Comparison of ENCODE assay signal across 9 mouse cellular contexts in the genomic region with DNA sequence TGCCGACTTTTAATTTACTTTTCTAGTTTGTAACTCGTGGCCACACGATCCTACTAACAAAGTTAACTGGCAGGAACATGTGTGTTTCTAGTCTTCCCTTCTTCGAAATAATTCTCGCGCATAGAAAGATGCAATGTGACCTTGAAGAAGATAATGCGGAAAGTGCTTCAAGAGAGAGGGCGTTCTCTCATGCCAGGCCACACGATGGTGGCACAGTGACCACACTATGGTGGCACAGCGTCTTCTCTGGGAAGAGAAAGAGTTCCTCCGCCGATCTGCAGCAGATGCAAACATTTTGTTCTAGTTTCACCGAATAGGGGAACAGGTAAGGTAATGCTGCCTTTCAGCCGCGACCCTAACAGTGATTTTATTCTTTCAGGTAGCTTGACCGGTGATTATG.
DNase-seq lines count a peak whose midpoint lies in the region; ATAC-seq and TF ChIP-seq lines count a peak whose summit lies in the region.
"Had no signal": no experiment of that assay in that cellular context is flagged by ENCODE, and none has a peak within 500 bp of the region (broad histone marks: within the 10 kb centered on the region; RNA-seq: fewer than 3 reads in every experiment).

No protein-coding gene starts in this region.

- intact Hi-C loops in heart, postnatal 25 days (cut with DNase I), result no loop called here

- no peak overlapping the region for H3K27ac ChIP-seq in heart, postnatal 0 days (ENCODE audit: low read depth)
- H3K27ac ChIP-seq in embryonic facial prominence, embryonic 10.5 days (replicated peaks), result no peak overlapping the region
- no peak overlapping the region for H3K27ac ChIP-seq in hindbrain, embryonic 14.5 days
- H3K27ac ChIP-seq in midbrain, embryonic 15.5 days, result no peak overlapping the region

- no peak for ATAC-seq in heart, postnatal 0 days (ENCODE audit: insufficient read depth, low read depth)
- no peak for ATAC-seq in hindbrain, embryonic 14.5 days (ENCODE audit: low FRiP score)
- ATAC-seq in midbrain, embryonic 15.5 days (replicated peaks), result peak; percentile 43

- peak overlapping the region; percentile 31 for H3K4me3 ChIP-seq in heart, postnatal 0 days (ENCODE audit: low read depth, low read length)
- H3K4me3 ChIP-seq in embryonic facial prominence, embryonic 10.5 days, result peak overlapping the region; percentile 45
- peak overlapping the region; percentile 27 for H3K4me3 ChIP-seq in hindbrain, embryonic 14.5 days (replicated peaks; ENCODE audit: low read length)
- peak overlapping the region; percentile 30 for H3K4me3 ChIP-seq in midbrain, embryonic 15.5 days

- H3K4me2 ChIP-seq in heart, postnatal 0 days (ENCODE audit: low read depth, low read length), result peak overlapping the region; percentile 59
- peak overlapping the region; percentile 55 for H3K4me2 ChIP-seq in hindbrain, embryonic 14.5 days (replicated peaks)
- H3K4me2 ChIP-seq in midbrain, embryonic 15.5 days, result peak overlapping the region; percentile 52

- no peak for TF ChIP-seq CTCF in heart, postnatal 0 days (IDR thresholded peaks at IDR 0.05; ENCODE audit: low read depth)

- H3K27me3 ChIP-seq in heart, postnatal 0 days (ENCODE audit: control insufficient read depth, insufficient read depth, low read length), result no peaks in the 10 kb centered on the region
- peaks cover 10% of the 10 kb centered on the region for H3K27me3 ChIP-seq in embryonic facial prominence, embryonic 10.5 days (replicated peaks; ENCODE audit: low read depth, poor library complexity, severe bottlenecking)
- no peaks in the 10 kb centered on the region for H3K27me3 ChIP-seq in hindbrain, embryonic 14.5 days (ENCODE audit: control insufficient read depth, insufficient read depth, low read length)
- H3K27me3 ChIP-seq in midbrain, embryonic 15.5 days (replicated peaks), result no peaks in the 10 kb centered on the region
- H3K27me3 ChIP-seq: Patski had no signal

- H3K36me3 ChIP-seq in heart, postnatal 0 days (replicated peaks; ENCODE audit: control insufficient read depth, insufficient read depth, low read length), result no peaks in the 10 kb centered on the region
- H3K36me3 ChIP-seq in embryonic facial prominence, embryonic 10.5 days (replicated peaks), result no peaks in the 10 kb centered on the region
- no peaks in the 10 kb centered on the region for H3K36me3 ChIP-seq in hindbrain, embryonic 14.5 days (replicated peaks; ENCODE audit: control insufficient read depth, insufficient read depth)
- no peaks in the 10 kb centered on the region for H3K36me3 ChIP-seq in midbrain, embryonic 15.5 days (replicated peaks)

- WGBS in heart, postnatal 0 days, result 44% methylated on average over 16 of the region's 16 CpGs
- WGBS in embryonic facial prominence, embryonic 10.5 days, result 53% methylated on average over 16 of the region's 16 CpGs
- WGBS in hindbrain, embryonic 14.5 days, result 52% methylated on average over 16 of the region's 16 CpGs
- WGBS in midbrain, embryonic 15.5 days, result 47% methylated on average over 16 of the region's 16 CpGs

- H3K9ac ChIP-seq in heart, postnatal 0 days (replicated peaks; ENCODE audit: low read depth, low read length), result no peak overlapping the region
- peak overlapping the region; percentile 24 for H3K9ac ChIP-seq in hindbrain, embryonic 14.5 days
- peak overlapping the region; percentile 13; the same call in 1 of the 2 replicates for H3K9ac ChIP-seq in midbrain, embryonic 15.5 days

- no peak for TF ChIP-seq EP300 in heart, postnatal 0 days (IDR thresholded peaks at IDR 0.05; ENCODE audit: low read depth)

- H3K4me1 ChIP-seq in heart, postnatal 0 days (ENCODE audit: control insufficient read depth, insufficient read depth), result no peaks in the 10 kb centered on the region
- 0 out of 2 replicates have a peak, but pooled peaks cover 3% of the 10 kb centered on the region for H3K4me1 ChIP-seq in embryonic facial prominence, embryonic 10.5 days
- H3K4me1 ChIP-seq in hindbrain, embryonic 14.5 days (replicated peaks; ENCODE audit: control insufficient read depth, insufficient read depth, low read length), result peaks cover 12% of the 10 kb centered on the region; the same call in 1 of the 2 replicates
- H3K4me1 ChIP-seq in midbrain, embryonic 15.5 days, result no peaks in the 10 kb centered on the region

- DNase-seq in heart, postnatal 0 days (ENCODE audit: low spot score), result no peak
- no peak for DNase-seq in heart, postnatal 25 days (ENCODE audit: low spot score)
- no peak for DNase-seq in embryonic facial prominence, embryonic 10.5 days (ENCODE audit: low spot score)
- no peak for DNase-seq in hindbrain, embryonic 14.5 days (ENCODE audit: low spot score)
- DNase-seq in right cerebral cortex, adult 18-20 months, result no peak
- DNase-seq in layer of hippocampus, adult 8-10 months (ENCODE audit: low spot score in 2 of 2), result no peak
- DNase-seq in layer of hippocampus, adult 18-20 months (ENCODE audit: low spot score in 2 of 2), result no peak

- no peaks in the 10 kb centered on the region for H3K9me3 ChIP-seq in heart, postnatal 0 days (replicated peaks; ENCODE audit: control insufficient read depth, low read length)
- H3K9me3 ChIP-seq in embryonic facial prominence, embryonic 10.5 days, result no peaks in the 10 kb centered on the region
- no peaks in the 10 kb centered on the region for H3K9me3 ChIP-seq in hindbrain, embryonic 14.5 days (ENCODE audit: control insufficient read depth, low read length)
- H3K9me3 ChIP-seq in midbrain, embryonic 15.5 days, result no peaks in the 10 kb centered on the region
